Mouse (Mus musculus): ENCODE results near the gene Mrpl37.

- TF ChIP-seq CTCF (IDR thresholded peaks at IDR 0.05; ENCODE audit: low read depth) = no peak
- TF ChIP-seq EP300 (IDR thresholded peaks at IDR 0.05; ENCODE audit: low read depth) = no peak
Observed at GRCm38 (mm10) chr4:107025369-107025768, 41.3 kb downstream of the Mrpl37 start.
